Mouse (Mus musculus): ENCODE measurements around the gene Kdm8.

DNA sequence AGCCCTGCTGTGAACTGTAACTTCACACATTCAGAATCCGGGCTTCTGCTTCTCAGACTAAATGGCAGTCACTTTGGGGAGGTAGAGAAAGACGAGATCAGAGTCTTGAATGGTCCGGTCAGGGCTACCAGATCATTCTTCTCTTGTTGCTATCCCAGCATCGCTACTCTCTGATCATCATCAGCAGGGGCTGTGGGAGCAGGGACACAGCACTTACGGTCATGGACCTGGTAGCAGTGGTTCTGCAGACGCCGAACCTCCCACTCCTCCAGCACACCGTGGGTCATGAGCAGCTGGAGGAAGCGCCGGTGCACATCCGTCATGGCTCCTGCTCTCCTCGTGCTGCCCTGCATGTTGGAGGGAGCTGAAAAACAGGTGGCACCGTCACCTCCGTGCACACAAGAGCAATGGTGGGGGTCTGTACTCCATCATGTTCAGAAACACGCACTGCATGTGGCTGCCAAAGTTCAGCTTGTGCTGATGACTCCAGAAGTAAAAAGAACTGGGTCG lies 41.7 kb downstream of the Kdm8 start:
- TF ChIP-seq CTCF (IDR thresholded peaks at IDR 0.05; ENCODE audit: low read depth): no peak
- TF ChIP-seq EP300 (IDR thresholded peaks at IDR 0.05; ENCODE audit: low read depth): no peak

Measured in liver, embryonic 14.5 days (tissue).